Mouse (Mus musculus) ES-Bruce4 (cell line): ENCODE data around the gene Hba-a2. TPM values are rescaled to one million over a fixed set of nuclear protein-coding genes. Genes with fewer than 3 reads are reported as not detected.
"Not testable (repeated sequence)": the region's sequence is repeated elsewhere in the genome, so short reads cannot be mapped to it uniquely, and the experiment has no call there.

Experiments used
- H3K27ac ChIP-seq: 2 replicates; pipeline ENCODE4 v1.5.1; 2012; ENCODE audit warnings: low read length, inconsistent platforms; ENCODE audit not compliant: insufficient read depth
- H3K27me3 ChIP-seq: 2 replicates; pipeline ENCODE4 v1.6.1; 2012; ENCODE audit warnings: mild to moderate bottlenecking, low read length, inconsistent platforms; ENCODE audit not compliant: control insufficient read depth, poor library complexity, insufficient read depth, severe bottlenecking
- H3K36me3 ChIP-seq: 2 replicates; pipeline ENCODE4 v1.6.1; 2012; ENCODE audit warnings: inconsistent platforms, mild to moderate bottlenecking, low read length, moderate library complexity; ENCODE audit not compliant: control insufficient read depth, poor library complexity, insufficient read depth, severe bottlenecking
- H3K4me1 ChIP-seq: one replicate; pipeline ENCODE4 v1.8.1; 2011; ENCODE audit warnings: low read length; ENCODE audit not compliant: control insufficient read depth, insufficient read depth
- H3K4me3 ChIP-seq: 2 replicates; pipeline ENCODE4 v1.5.1; 2011; ENCODE audit warnings: low read depth, mild to moderate bottlenecking, low read length
- H3K9ac ChIP-seq: 2 replicates; pipeline ENCODE4 v1.6.1; 2012; ENCODE audit warnings: low read depth, mild to moderate bottlenecking, inconsistent platforms; ENCODE audit not compliant: poor library complexity, severe bottlenecking
- H3K9me3 ChIP-seq: replicated peaks from 2 replicates; pipeline ENCODE4 v1.6.1; 2012; ENCODE audit warnings: mild to moderate bottlenecking, low read length, inconsistent platforms; ENCODE audit not compliant: control insufficient read depth, poor library complexity, insufficient read depth, severe bottlenecking
- CTCF ChIP-seq: IDR thresholded peaks from one replicate; pipeline ENCODE4 v1.8.1; 2011; ENCODE audit warnings: low read depth, low read length
- EP300 ChIP-seq: IDR thresholded peaks from 2 replicates; pipeline ENCODE4 v1.6.1; 2011; ENCODE audit warnings: low read depth, low read length; ENCODE audit not compliant: insufficient read depth
- POLR2A ChIP-seq: IDR thresholded peaks from one replicate; pipeline ENCODE4 v1.8.1; 2011; ENCODE audit warnings: low read length; ENCODE audit not compliant: insufficient read depth
- polyA plus RNA-seq: library from polyadenylated mRNA; stranded (reverse); fragments of >200 nt; gene quantifications from 2 replicates; pipeline ENCODE4 v1.2.4, GENCODE M21; 2011; ENCODE audit warnings: low read depth; ENCODE audit not compliant: missing spikeins, insufficient read depth, insufficient read length

Hba-a2 gene
- polyA plus RNA-seq, 1 experiment: 10.3 TPM

DNA sequence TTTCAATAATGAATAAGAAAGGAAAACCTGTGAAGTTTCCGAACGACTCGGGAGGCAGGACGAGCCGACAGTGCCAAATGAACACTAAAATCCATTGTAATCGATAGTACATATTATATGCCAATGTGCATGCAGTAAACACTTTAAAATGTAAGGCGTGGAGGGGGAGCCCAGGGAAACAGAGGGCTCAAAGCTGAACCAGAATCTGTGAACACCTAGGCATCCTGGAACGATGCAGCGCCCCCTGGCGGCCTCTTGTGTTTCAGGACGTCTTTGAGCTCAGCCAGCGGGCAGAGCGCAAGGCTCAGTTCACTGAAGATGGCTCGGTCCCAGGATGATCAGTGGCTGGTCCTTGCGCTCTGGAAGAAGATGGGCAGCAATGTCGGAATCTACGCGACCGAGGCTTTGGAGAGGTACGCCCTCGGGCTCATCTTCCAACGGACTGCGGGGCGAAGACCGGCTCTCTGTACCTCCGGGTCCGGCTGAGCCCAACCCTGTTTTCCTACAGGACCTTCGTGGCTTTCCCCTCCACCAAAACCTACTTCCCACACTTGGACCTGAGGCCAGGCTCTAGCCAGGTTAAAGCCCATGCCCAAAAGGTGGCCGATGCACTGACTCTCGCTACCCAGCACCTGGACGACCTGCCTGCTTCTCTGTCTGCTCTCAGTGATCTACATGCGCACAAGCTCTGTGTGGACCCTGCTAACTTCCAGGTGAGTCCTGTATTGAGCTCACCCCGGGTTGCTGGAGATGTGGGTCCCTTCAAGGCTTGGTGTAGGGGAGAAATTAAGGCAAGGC, 9.4 kb upstream of the Hba-a2 start, which contains the start of gene Hbq1b:
Hbq1b (plus strand) TSS at position 271 of the 798 bp plus-strand sequence.
- not testable (repeated sequence) for H3K9me3 ChIP-seq, H3K4me1 ChIP-seq, H3K27ac ChIP-seq, H3K27me3 ChIP-seq, H3K36me3 ChIP-seq, H3K9ac ChIP-seq
- TF ChIP-seq CTCF: peak; percentile 56
- peak within 1 kb of the TSS; percentile 55 for H3K4me3 ChIP-seq

DNA sequence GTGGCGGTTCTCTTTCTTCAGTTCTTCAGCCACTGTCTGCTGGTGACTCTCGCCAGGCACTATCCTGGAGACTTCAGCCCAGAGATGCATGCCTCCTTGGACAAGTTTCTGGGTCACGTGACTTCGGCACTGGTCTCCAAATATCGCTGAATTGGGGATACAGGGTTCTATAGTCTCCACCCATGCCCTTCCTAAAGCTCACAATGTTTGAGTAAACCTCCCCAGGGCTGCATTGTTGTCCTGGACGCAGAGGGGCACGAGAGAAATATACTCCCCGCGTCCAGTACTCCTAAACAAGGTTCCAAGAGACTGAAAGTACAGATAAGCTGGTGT, 8.8 kb upstream of the Hba-a2 start:
- no peaks in the 10 kb centered on the region for H3K36me3 ChIP-seq
- H3K27ac ChIP-seq: no peak overlapping the region
- no peaks in the 10 kb centered on the region for H3K9me3 ChIP-seq
- H3K27me3 ChIP-seq: no peaks in the 10 kb centered on the region
- no peak overlapping the region for H3K9ac ChIP-seq
- peak overlapping the region; percentile 42 for H3K4me3 ChIP-seq
- TF ChIP-seq POLR2A (no peak), EP300 (no peak), CTCF (no peak)
- no peaks in the 10 kb centered on the region for H3K4me1 ChIP-seq

DNA sequence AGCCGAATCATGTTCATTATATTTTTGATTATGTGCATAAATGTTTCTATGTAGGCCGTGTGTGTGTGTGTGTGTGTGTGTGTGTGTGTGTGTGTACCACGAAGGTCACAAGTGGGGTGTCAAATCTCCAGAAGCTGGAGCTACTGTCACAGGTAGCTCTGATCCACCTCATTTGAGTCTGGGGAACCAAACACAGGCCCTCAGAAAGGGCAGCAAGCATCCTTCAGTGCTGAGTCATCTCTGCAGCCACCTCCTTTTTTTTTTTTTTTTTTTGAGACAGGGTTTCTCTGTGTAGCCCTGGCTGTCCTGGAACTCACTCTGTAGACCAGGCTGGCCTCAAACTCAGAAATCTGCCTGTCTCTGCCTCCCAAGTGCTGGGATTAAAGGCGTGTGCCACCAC, 3.5 kb upstream of the Hba-a2 start:
- not testable (repeated sequence) for H3K36me3 ChIP-seq, H3K27ac ChIP-seq, H3K9me3 ChIP-seq, H3K9ac ChIP-seq, H3K27me3 ChIP-seq, H3K4me3 ChIP-seq, H3K4me1 ChIP-seq

DNA sequence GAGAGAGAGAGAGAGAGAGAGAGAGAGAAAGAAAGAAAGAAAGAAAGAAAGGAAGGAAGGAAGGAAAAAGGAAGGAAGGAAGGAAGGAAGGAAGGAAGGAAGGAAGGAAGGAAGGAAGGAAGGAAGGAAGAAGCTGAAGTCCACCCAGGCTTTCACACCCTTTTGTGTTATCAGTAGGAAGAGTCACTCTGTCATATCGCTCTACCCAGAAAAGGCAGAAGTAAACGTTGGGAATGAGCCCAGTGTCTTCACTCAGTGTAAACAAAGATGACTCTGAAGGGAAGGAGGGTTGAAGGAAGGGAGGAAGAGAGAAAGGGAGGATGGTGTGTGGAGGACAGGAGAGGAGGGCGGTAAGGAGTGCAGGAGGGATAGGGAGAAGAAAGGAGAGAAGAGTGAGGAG, 2.8 kb upstream of the Hba-a2 start:
- not testable (repeated sequence) for H3K27me3 ChIP-seq, H3K9ac ChIP-seq, H3K36me3 ChIP-seq, H3K9me3 ChIP-seq, H3K27ac ChIP-seq, H3K4me1 ChIP-seq, H3K4me3 ChIP-seq

GRCm38 (mm10) chr11:32297417-32297816, 1.1 kb downstream of the Hba-a2 start:
- H3K9me3 ChIP-seq, H3K27me3 ChIP-seq, H3K4me3 ChIP-seq, H3K4me1 ChIP-seq, H3K27ac ChIP-seq, H3K9ac ChIP-seq, H3K36me3 ChIP-seq: not testable (repeated sequence)

GRCm38 (mm10) chr11:32297866-32298531, 1.7 kb downstream of the Hba-a2 start:
- Histone ChIP-seq H3K4me3 (no peak overlapping the region), H3K36me3 (no peaks in the 10 kb centered on the region), H3K9me3 (no peaks in the 10 kb centered on the region), H3K4me1 (no peaks in the 10 kb centered on the region), H3K9ac (no peak overlapping the region), H3K27ac (no peak overlapping the region), H3K27me3 (no peaks in the 10 kb centered on the region)
- TF ChIP-seq EP300: no peak
- no peak for TF ChIP-seq POLR2A
- TF ChIP-seq CTCF: no peak
